Mouse (Mus musculus) spleen, adult 12 weeks (tissue): Measurements from ENCODE around the gene Cluap1.
"Not testable (repeated sequence)": the region's sequence is repeated elsewhere in the genome, so short reads cannot be mapped to it uniquely, and the experiment has no call there.

Source experiments
- DNase-seq: peaks from one replicate; pipeline ENCODE4 v3.0.0; 2022; ENCODE audit warnings: low spot score

The Cluap1 gene

GRCm38 (mm10) chr16:3934701-3935100 is 26.1 kb downstream of the Cluap1 start:
- no peak for DNase-seq

- DNase-seq = no peak
Measured at GRCm38 (mm10) chr16:3951141-3951540, 42.5 kb downstream of the Cluap1 start.

- DNase-seq = no peak
Measured at GRCm38 (mm10) chr16:3956369-3956768, 47.8 kb downstream of the Cluap1 start.

- no peak for DNase-seq
Measured at GRCm38 (mm10) chr16:3959261-3959660, 50.7 kb downstream of the Cluap1 start.

GRCm38 (mm10) chr16:3964990-3965389 is 56.4 kb downstream of the Cluap1 start:
- DNase-seq = no peak

- DNase-seq = no peak
Measured at GRCm38 (mm10) chr16:3965534-3965933, 56.9 kb downstream of the Cluap1 start.

- not testable (repeated sequence) for DNase-seq
Measured at GRCm38 (mm10) chr16:3974456-3974855, 65.9 kb downstream of the Cluap1 start.

- no peak for DNase-seq
Measured at GRCm38 (mm10) chr16:3975658-3976057, 67.1 kb downstream of the Cluap1 start.

GRCm38 (mm10) chr16:3976251-3976671 is 67.7 kb downstream of the Cluap1 start, which contains the start of gene Nlrc3:
Gene Nlrc3 (minus strand): TSS chr16:3976632.
- no peak for DNase-seq

- DNase-seq = no peak
Measured at GRCm38 (mm10) chr16:3976712-3977111, 68.1 kb downstream of the Cluap1 start.

- no peak for DNase-seq
Measured at GRCm38 (mm10) chr16:3982173-3982572, 73.6 kb downstream of the Cluap1 start.

- DNase-seq = no peak
Measured at GRCm38 (mm10) chr16:3983146-3983700, 74.6 kb downstream of the Cluap1 start.

GRCm38 (mm10) chr16:3988410-3988809 is 79.8 kb downstream of the Cluap1 start:
- DNase-seq = no peak
